24 mouse cellular contexts compared by ENCODE assay signal in genomic region chr7:71287441-71287840, GRCm38 (mm10).
A peak's percentile ranks its signal among the peaks of the same experiment; 100 is the strongest.
DNase-seq lines count a peak whose midpoint lies in the region; ATAC-seq lines count a peak whose summit lies in the region.
"Had no signal": no experiment of that assay in that cellular context is flagged by ENCODE, and none has a peak within 500 bp of the region (broad histone marks: within the 10 kb centered on the region; RNA-seq: fewer than 3 reads in every experiment).

No protein-coding gene starts in this region.

- H3K4me1 ChIP-seq in heart, embryonic 11.5 days (ENCODE audit: control insufficient read depth, insufficient read depth, low read length), result peaks cover 2% of the 10 kb centered on the region; the same call in 1 of the 2 replicates

- intact Hi-C loops in left cerebral cortex, postnatal 14 days (cut with DNase I), result no loop called here

- H3K9ac ChIP-seq in heart, embryonic 11.5 days (ENCODE audit: low read depth, low read length), result no peak overlapping the region

- no peaks in the 10 kb centered on the region for H3K36me3 ChIP-seq in heart, embryonic 11.5 days (ENCODE audit: control insufficient read depth, insufficient read depth, low read length)
- H3K36me3 ChIP-seq: G1E had no signal

- H3K27me3 ChIP-seq in heart, embryonic 11.5 days (ENCODE audit: control insufficient read depth, insufficient read depth, low read length), result no peaks in the 10 kb centered on the region
- H3K27me3 ChIP-seq: CH12.LX had no signal

- ATAC-seq in heart, embryonic 11.5 days (replicated peaks; ENCODE audit: insufficient number of reproducible peaks, low FRiP score, low TSS enrichment), result no peak
- ATAC-seq: activated CD4-positive, CD25-positive, alpha-beta regulatory T cell, adult 4 months; CD4-positive, CD25-positive, alpha-beta regulatory T cell, adult 4 months; Patski had no signal

- H3K4me2 ChIP-seq in heart, embryonic 11.5 days, result no peak overlapping the region

- DNase-seq in heart, adult 11 months, result peak; percentile 87
- peak; percentile 14 for DNase-seq in NIH3T3 (ENCODE audit: low read depth)
- peak; percentile 62 for DNase-seq in adipocyte (ENCODE audit: low spot score)
- no peak for DNase-seq in left cerebral cortex, postnatal 14 days (ENCODE audit: low spot score in 2 of 2)
- no peak for DNase-seq in T-cell, adult 2 months (ENCODE audit: low spot score)
- DNase-seq: adrenal gland, adult 2 months; adrenal gland, adult 8-10 months; adrenal gland, postnatal 10 days; adrenal gland, postnatal 14 days; adrenal gland, postnatal 25 days; adrenal gland, postnatal 36 days; B cell, adult 2 months; cerebellum, adult 11 months; cerebellum, adult 11-12 months; cerebellum, adult 18-20 months; cerebellum, adult 2 months; cerebellum, adult 8-10 months; cerebellum, adult 9-10 months had no signal

- H3K4me3 ChIP-seq in heart, embryonic 11.5 days (ENCODE audit: low read depth, low read length), result no peak overlapping the region

- 77% methylated on average over 7 of the region's 7 CpGs for WGBS in heart, embryonic 11.5 days (ENCODE audit: insufficient replicate concordance)

- no peak overlapping the region for H3K27ac ChIP-seq in heart, embryonic 11.5 days (ENCODE audit: low read depth, low read length)

- H3K9me3 ChIP-seq in heart, embryonic 11.5 days (replicated peaks; ENCODE audit: control insufficient read depth, low read length), result no peaks in the 10 kb centered on the region

Comparison
In these comparisons a context has a peak if more than half of its experiments do, and no peak if none do; other contexts are left out.
1. DNase-seq: peak in heart, adult 11 months (single experiment), NIH3T3 (single experiment) and adipocyte (single experiment); none in left cerebral cortex, postnatal 14 days (0 of 2) and T-cell, adult 2 months (single experiment).